Mouse (Mus musculus) ES-E14 (cell line): ENCODE measurements at regions not wholly inside any gene's neighbourhood (a gene's known extent, or its start where the extent isn't known, plus 50 kb on each side); places are given as distances from the start of the nearest gene placed in this dataset.

ENCODE experiments used
- HCFC1 ChIP-seq: IDR thresholded peaks from 2 replicates; pipeline ENCODE4 v1.6.1; 2012; ENCODE audit warnings: low read length, inconsistent platforms, borderline replicate concordance; ENCODE audit not compliant: insufficient read depth
- MAFK ChIP-seq: IDR thresholded peaks from 2 replicates; pipeline ENCODE4 v1.6.1; 2014; ENCODE audit warnings: mild to moderate bottlenecking, low read depth, low read length, inconsistent platforms; ENCODE audit not compliant: insufficient read depth
- ZC3H11A ChIP-seq: IDR thresholded peaks from 2 replicates; pipeline ENCODE4 v1.6.1; 2012; ENCODE audit warnings: low read depth, mild to moderate bottlenecking, inconsistent platforms, low read length, borderline replicate concordance

- TF ChIP-seq ZC3H11A = peak; percentile 61; the same call in 1 of the 2 replicates
- no peak for TF ChIP-seq MAFK
- TF ChIP-seq HCFC1 = no peak
Observed at GRCm38 (mm10) chr14:48370322-48370721, 75.6 kb upstream of the Tmem260 start.
